Mouse (Mus musculus) R1 (cell line): ENCODE data around the gene Reep3.

Experiments used
- DNase-seq: peaks from one replicate; pipeline ENCODE4 v3.0.0-alpha.2; 2018; ENCODE audit warnings: low read depth, low spot score

Gene Reep3

DNA sequence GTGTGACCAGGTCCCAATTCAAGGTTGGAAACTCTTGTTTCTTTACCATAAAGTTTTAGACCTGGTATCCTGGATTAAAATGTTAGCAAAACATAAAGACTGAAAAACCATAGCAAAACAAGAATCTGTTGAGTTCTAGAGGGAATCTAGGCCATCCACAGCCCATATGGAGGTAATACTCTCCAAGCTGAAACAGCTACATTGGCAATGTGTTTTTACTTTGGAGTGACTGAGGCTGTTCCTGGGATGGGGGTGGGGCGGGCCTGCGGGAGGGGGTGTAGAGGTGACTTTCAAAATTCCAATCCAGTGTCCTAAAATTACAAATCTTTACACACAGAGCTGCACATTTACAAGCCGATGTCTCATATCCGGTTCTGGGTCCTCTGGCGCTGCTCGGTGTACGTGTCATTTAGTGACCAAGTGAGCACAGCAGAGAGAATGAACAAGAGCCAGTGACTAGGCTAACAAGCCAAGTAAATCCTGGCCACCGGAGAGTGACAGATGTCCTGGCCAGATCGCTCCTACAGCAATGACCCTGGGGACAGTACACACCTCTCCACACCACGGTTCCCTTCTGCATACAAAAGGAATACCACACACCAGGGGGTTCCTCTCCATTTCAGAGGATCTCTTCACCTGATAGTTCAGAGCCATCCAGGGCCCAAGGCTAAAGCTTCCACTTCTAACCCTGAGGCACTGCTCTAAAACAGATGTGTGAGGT is 13.1 kb downstream of the Reep3 start:
- peak; percentile 99 for DNase-seq

DNA sequence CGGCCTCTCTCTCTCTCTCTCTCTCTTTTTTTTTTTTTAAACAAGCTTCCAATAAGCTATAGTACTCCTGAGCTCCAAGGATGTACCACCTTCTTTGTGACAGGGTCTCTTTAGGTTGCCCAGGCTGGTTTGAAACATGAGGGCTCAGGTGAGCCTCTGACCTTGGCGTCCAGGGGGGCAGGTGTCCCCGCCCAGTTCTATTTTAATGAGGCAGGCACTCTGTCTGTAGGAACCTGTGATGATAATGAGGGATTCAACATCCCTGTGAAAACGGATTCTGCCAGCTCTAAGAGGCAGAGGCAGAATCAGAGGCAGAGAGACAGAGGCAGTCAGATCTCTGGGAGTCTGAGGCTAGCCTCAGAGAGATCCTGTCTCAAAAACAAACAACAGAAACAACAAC is 14.2 kb downstream of the Reep3 start:
- DNase-seq, result peak; percentile 81

DNA sequence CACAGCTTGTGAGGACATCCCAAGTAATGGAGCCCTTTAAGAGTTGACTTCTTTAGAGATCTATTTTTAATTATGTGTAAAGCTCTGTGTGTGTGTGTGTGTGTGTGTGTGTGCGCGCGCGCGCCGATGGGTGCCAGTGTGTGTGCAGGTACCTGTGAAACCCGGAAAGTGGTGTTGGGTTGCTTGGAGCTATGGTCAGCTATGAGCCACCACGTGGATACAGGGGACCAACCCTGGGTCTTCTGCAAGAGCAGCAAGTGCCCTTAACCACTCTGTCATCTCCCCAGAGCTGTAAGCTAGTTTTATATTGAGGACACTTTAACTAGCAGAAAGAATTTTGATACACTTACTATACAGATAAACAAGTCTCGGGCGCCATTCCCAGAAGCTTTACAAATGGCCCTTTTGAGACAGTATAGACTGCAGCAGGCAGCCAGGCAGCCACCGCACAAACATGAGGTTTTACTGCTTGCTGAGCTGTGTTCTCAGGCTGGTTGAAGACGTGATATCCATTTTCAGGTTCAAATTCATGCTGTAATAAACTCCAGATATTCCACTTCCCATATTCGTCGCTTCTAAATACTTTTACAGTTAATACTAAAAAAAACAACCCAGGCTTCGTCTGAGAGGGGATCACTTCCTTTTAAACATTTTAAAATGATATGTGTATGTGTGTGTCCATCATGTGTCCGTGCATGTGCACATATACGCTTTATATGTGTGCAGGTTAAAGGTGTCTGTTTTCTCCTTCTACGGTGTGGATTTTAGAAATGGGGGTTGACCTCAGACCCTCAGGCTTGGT is 15.3 kb downstream of the Reep3 start:
- DNase-seq, result no peak

DNA sequence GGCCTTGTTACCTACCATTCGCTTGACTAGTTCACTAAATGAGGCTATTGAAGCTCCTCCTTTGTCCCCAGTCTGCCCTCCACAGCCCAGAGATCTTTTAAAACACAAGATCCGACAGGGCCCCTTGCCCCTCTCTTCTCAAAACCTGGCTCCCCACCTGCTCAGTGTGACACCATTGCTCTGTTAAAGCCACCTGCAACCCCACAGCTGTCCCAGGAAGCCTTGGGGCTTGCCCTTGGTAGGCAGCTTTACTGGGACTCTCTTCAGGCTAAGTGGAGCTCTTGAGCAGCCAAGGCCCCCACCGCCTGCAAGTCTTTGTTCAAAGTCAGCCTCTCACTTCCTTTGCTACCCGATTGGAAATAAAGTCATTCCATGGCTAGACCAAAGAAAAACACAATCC is 17.7 kb downstream of the Reep3 start:
- DNase-seq, result peak; percentile 66

DNA sequence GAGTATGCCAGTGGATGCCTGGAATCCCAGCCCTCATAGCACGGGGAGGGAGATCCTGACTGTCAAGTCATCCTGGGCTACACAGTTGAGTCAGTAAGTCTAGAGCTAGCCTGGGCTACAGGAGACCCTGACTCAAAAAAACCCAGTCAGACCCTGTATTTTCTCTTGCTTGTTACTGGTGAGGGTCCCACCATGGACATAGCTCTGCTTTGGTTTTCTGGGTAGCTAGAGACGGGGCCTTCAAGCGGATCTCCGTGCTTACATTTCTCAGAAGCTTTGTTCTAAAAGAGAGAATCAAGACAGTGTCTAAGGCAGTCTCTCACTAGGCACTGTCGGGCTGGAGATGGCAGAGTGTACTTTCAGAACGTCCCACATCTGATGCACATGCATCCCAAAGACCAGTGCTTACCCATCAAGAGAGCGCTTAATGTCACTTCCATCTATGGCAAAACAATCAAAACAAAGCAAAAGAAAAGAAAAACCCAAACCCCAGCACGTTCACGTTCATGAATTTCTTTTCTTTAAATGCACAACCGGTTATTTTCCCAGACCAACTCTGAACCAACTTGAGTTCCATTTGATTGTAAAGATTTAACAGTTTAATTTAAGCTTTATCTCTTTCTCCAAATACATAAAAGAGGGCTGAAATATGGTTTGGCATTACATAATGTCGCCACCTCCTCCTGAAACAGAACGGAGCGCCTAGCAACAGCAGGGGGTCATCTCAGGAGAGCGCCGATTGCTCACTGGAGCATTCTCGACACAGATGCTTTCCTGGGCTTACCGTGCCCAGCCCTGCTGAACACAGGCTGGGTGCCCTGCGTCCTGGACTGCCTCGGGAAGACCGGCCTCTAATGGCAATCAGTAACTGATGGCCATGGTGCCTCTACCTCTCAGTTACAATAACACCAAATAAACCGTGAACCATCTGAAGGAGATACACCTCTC is 20.5 kb downstream of the Reep3 start:
- DNase-seq, result peak; percentile 58

DNA sequence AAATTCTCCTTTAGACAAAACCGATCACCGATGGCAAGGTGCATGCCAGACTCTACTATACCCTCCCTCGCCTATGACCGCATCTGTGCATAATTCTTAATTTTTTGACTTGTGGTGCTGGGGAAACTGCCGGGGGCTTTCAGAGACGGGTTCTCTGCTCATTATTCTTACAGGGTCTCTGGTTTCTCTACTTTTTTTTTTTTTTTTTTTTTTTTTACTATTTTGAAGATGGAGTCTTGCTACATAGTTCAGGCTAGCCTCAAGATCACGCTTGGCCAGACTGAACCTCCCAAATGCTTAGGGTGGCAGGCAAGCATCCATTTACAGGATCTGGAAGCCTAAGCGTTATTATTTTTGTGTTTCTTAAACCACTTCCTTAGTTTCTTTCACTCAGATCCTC is 23.2 kb downstream of the Reep3 start:
- DNase-seq, result no peak

DNA sequence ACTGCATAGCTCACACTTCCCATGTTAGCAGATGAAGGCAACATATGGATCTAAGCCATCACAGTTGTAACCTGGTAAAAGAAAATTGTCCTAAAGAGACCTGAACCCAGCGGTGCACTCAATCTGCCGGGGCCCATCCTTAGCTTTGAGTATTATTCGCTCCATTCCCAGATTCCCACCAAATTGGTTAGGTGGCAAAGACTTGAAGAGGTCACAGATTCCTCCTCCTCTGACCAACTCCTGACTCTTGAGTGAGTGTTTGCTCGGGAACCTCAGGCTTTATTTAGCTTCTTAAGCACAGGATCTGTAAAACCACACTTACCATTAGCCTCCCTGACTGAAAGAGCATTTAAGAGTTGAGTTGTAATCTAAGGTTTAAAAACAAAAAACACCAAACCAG is 24.1 kb downstream of the Reep3 start:
- DNase-seq, result no peak

DNA sequence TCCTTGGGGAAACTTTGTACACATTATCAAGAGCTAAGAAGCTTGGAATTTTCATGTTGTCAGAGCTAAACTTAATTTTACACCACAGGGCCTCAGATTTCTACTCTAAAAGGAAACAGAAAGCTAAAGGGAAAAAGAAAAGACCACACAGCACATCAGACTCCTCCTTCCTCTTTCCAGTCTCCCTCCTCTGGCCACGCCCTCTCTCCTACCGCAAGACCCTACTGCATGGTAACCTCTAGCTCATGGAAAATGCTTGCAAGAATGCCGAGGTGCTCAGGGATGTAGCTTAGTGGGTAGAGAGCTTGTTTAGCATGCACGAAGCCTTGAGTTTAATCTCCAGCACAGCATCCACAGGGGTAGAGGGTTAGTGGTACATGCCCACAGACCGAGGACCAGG is 24.9 kb downstream of the Reep3 start:
- DNase-seq, result peak; percentile 70

DNA sequence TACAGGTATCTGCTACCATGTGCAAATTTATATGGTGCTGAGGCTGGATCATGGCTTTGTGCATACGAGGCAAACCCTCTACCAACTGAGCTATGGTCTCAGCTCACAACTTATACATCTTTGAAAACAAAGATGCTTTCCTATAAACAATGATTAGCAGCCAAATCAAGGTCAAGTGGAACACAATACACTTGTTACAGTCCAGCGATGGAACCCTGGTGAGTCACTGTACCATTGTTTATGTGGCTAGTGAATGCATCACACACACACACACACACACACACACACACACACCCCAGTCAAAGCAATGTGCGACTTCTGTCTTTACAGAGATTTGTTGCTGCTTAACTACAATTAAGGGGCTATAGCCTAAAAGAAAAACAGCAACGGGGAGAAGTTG is 25.4 kb downstream of the Reep3 start:
- no peak for DNase-seq

DNA sequence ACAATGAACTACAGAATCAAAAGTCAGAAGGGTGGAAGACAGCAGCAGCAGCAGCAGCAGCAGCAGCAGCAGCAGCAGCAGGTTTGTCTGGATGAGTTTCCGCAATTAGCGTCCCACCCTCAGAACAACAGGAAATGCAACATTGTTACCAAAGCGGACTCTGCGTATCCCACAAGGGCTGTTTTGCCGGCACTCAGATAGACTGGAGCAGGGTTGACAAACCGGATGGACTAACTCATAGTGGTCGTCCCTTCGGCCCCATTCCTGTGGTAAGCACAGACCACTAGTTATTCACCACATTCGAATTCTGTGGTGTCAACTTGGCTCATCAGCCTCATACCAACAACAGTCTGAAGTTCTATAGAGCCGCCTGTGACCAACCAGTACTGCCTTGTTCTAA is 27.7 kb downstream of the Reep3 start:
- DNase-seq, result peak; percentile 84

DNA sequence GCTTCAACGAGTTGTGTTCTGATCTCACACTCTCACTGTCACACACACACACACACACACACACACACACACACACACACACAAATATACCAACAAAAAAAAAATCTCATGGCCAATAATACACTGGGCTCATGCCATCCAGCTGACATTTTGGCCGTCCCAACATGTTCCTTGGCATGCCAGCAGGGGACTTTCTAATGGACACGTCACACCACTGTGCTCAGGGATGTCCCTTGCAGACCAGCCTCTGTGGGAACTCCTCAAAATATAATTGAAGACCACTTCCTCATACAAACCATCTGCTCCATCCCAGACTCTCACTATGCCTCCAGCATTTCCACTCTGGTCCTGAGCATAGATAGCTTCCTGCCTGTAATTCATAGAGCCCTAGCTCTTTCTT is 30.3 kb downstream of the Reep3 start:
- no peak for DNase-seq

DNA sequence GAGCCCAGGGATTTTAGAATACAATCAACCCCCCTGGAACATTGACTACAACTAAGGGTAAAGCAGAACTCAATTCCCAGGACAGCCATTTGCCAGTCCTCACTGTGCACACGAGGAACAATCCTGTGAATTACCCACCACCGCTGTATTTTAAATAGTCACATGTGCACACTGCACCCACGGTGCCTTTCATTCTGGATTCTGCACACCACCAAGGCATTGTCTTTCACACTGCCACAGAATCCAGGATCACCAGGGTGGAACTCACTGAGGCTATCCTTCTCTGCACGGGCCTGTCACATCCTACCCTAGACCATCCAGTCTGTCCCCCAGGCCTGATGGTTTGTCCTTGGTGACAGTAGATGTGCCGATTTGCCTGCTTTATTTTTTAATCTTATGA is 30.8 kb downstream of the Reep3 start:
- DNase-seq, result no peak

DNA sequence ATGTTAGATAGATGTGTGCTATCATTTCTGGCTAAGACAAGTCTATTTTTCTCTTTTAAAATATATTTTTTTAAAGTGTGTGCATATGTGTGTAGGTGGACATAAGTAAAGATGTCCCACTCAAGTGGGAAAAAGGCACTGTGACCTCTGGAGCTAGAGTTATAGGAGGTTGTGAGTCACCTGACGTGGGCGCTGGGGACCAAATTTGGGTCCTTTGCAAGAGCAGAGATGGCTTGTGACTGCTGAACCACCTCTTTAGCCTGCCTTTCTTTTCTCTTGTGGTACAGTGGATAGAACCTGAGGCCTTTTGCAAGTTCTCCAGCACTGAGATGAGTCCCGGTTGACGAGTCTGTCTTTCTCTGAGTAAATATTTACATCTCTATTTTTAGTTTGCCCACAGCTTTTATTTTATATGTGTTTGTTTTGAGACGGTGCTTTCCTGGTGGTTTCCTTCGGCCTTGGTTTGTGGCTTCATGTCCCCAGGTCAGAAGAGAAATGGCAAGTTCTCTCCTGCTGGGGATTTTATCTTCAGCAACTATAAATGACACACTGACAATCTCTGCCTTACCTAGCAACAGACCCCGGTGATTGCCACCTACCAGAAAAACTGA is 31.4 kb downstream of the Reep3 start:
- DNase-seq, result no peak

DNA sequence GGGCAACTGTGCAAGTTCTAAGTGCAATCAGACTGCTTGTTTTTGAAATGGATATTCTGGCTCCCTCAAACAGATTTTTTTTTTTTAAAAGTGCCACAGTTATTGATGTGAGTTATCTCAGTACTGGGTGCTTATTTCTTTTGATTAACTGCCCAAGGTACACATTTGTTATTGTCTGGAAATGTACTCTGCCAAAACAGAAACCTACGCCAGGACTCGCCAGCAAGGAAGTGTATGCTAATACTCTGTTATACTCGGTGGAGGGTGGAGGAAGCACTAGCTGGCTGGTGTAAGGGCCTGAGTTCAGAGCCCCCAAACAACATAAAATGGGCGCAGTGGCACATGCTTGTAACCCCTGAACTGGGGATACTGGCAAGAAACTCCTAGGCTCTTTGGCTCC is 34.9 kb downstream of the Reep3 start:
- no peak for DNase-seq

DNA sequence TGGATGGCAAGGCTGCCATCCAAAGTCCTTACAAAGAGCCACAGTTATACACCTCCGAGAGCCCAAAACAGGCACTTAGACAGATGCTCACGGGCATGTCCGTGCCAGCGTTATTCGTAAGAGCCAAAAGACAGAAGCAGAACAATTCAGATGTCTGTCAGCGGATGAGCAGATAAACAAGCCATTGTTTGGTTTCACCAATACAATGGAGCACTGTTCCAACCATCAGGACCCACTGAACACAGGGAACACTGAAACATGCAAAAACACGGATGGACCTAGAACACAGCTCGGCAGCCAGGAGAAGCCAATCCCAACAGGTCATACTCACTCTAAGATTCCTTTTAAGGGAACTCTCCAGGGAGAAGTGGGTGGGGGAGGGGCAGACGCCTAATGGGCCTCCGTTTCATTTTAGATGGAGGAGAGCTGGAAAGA is 35.4 kb downstream of the Reep3 start:
- peak; percentile 81 for DNase-seq

DNA sequence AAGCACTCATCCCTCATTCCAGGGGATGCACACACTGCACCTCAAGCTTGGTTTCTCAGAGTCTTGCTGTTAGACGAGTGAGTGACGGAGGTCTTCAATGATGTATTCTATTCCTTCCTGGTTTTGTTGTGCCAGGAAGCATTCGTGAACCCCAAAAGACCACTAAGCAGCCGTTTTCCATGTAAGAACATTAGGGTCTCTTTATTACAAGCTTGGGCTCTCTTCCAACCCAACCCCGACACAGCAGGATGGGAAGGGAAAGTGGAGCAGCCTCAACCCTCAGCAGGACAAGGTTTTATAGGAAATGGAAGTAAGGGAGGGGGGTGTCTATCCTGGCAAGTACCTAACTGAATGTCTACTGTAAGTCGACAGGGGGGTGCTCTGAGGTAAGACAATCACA is 38.0 kb downstream of the Reep3 start:
- DNase-seq, result no peak

DNA sequence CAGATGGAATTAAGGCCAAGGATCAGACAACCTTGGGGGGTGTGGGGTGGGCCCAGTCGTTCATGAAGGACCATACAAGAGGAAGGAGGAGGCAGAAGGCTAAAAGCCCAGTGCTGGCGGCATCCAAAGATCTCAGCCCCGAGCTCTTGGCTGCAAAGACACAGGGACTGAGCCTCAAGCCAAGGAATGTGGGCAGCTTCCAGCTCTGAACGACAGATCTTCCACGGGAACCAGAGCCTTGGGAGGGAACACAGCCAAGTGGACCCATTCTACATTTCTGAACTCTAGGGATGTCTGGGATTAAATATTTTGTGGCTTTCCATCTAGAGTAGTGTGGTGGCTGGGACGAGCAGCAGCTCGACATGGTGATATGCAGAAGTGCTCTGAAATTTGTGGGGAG is 38.4 kb downstream of the Reep3 start:
- no peak for DNase-seq

DNA sequence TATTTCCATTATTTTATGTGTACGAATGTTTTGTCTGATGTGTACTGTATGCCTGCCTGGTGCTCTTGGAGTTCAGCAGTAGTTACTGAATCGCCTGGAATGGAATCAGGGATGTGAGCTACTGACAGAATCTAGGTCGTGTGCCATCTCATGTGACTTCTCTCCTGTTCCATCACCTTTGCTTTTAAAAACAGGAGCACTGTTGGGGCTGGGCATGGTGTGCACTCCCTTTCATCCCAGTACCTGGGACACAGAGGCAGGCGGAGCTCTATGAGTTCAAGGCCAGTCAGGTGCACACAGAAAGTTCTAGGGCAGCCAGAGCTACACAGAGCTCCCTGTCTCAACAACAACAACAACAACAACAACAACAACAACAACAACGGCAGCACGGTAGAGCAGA is 39.0 kb downstream of the Reep3 start:
- DNase-seq, result no peak

DNA sequence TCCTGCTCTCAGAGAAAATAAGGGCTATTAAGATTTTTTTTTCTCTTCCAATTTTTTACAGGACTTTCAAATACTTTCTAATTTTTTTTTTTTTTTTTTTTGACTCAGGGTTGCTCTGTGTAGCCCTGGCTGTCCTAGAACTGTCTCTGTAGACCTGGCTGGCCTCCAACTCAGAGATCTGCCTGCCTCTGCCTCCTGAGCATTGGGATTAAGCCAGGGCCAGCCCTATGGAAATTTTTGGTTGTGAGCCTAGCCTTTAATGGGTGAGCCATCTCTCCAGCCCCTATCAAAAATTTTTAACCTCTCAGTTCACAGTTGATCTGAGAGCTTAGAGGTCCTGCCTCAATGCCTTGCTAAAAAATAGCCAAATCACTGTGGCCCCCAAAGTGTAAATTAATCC is 39.5 kb downstream of the Reep3 start:
- DNase-seq, result no peak

DNA sequence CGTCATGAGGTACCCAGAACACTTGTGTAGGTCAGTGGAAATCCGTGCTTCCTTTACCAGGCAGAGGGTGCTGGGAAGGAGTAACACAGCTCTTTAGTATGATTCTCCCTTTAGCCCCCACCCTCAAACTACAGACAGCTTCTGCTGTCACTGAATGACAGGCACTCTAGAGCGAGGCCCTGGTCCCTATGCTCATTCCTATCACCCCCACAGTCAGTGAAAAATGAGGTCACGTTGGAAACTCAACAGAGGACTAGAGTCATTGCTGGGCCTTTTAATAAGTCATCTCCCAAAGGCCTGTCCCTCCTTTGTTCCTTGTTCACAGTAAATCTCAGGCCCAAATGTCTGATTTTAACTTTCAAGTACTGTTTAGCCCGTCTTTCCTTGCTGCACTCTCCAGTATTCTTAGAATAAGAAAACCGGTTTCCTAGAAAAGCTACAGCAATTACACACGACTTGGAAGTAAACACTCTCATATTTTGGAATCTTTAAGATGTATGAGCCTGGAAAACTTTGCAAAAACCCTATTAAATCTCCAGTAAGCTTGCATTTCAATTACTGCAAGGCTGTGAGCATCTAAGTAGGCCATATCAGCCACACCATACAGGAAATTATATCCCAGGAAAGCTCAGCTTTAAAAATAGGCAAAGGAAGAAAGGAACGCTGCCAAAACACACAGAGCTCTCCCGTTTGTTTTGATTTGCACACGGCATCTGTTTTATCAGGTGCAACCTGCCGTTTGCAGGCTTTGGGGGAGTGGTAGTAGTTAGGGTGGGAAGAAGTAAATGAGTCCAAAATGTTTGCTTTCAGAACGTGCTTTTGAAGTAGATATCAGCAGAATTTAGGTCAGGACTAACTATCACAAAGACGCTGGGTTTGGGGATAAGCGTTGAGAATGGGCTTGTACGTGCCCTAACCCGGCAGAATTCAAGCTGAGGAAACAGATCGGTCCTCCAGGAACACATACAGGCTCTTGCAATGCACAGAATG is 40.6 kb downstream of the Reep3 start:
- DNase-seq, result no peak
